Mouse (Mus musculus) liver, adult (tissue): ENCODE data around the gene Lrrc75a.

Experiments
- GATA4 ChIP-seq: IDR thresholded peaks from 2 replicates; pipeline ENCODE4 v1.6.1; 2014; ENCODE audit warnings: mild to moderate bottlenecking, low read length; ENCODE audit not compliant: insufficient replicate concordance

Lrrc75a gene

DNA sequence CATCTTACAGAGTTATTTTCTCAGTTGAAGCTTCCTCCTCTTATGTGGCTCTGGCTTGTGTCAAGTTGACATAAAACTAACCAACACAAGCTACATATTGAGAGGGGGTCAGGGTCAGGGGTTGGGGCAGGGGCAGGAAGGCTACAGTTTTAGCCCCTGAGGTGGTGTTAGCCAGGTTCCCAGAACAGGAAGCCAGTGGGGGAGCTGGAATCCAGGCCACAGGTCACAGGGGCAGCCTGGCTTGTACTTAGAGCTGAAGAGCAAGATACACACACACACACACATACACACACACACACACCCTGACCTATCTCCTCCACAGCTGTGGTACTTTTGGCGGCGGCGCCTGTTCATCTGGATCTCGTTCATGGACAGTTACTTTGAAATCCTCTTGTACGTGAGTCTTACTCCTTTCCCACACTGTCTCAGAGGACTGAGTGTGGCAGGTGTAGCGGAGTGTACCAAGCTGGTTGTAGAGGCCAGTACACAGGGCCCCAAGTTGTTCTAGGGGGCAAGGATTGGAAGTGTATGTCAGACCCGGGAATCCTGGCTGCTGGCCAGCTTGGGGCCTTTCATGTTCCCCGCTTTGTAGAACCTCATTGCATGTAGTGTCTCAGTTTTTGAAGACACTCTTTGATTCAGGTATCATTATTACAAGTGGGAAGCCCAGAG lies 56.3 kb downstream of the Lrrc75a start:
- no peak for TF ChIP-seq GATA4

DNA sequence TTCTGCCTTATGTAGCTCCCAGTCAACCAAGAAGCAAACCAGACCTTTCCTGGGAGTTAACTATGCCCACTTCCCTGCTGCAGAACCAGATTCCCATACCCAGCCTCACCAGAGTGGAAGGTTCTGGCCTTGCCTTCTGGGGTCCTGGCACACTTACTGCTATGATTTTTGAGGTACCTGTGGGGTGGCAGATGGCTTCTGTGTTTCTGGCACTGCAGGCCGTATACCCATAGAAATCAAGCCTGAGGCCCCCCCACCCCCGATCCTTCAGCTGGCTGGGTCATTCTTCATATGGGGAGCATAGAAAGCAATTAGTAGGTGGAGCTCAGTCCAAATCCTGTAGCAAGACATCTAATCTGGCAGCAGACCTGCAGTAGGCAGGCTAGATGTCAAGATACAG lies 57.3 kb downstream of the Lrrc75a start:
- TF ChIP-seq GATA4: no peak

DNA sequence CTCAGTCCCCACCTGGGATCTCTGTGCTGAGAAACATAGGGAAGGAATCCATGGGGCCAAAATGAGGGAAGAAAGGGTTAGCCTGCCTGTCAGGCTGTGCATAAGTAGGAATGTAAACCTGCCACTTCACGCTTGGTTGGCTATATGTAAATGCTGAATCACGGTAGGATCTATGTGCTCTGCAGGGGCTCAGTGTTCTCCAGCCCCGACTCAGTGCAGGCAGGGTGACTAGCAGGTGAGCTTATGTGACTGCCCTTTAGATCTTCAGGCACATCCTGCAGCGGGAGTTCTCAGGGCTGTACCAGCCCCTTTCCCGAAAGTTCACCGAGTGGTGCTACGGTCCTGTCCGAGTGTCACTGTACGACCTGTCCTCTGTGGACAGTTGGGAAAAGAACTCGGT lies 58.9 kb downstream of the Lrrc75a start:
- no peak for TF ChIP-seq GATA4

DNA sequence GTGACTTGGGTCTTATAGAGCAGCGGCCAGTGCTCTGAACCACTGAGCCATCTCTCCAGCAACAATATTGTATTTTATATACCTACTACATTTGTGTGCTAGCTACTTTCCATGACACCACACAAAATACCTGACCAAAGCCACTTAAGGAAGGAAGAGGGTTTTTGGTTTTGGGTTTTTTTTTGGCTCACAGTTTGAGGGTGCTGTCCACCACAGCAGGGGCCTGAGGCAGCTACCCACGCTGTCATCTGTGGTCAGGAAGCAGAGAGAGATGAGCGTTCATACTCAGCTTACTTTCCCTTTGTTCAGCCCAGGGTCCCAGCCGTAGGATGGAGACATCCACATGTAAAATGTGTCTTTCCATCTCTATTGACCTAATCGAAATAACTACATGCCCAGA lies 61.3 kb downstream of the Lrrc75a start:
- TF ChIP-seq GATA4: no peak

DNA sequence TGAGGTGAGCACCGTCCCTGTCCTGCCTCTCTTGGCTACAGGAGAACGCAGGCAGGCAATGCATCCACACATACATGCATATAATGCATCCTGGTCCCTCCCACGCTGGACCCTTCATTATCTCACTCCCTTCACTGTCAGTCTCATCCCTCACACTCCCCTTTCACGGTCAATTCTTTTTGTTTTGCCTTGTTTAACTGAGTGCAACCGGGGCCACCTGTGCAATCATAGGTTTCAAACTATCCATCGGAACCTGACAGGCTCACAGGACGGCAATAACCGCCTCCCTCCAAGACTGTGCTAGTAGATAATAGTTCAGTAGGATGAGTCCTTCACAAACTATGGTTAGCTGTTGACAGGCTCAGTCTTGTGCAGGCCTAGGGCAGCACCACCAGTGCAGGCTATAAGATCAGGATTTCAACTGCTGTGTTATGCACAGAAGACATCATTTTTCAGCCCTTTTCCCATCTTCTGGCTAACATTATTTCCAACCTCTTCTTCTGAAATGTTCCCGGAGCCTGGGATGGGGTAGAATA lies 63.6 kb downstream of the Lrrc75a start:
- TF ChIP-seq GATA4: no peak

DNA sequence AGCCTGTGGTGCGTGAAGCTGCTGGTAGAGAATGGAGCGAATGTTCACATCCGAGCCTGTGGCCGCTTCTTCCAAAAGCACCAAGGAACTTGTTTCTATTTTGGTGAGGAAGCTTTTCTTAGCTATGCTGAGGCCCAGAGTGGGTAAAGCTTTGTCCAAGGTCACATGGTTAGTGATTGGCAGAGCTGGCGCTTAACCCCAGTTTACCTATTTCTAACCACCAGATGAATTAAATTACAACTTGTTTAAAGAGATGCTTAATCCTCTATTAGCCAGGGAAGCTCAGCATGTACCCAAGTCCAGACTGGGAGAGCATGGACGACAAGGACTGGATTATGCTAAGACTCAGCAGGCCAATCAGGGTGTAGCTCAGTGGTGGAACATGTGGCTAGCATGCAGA lies 65.3 kb downstream of the Lrrc75a start:
- no peak for TF ChIP-seq GATA4

DNA sequence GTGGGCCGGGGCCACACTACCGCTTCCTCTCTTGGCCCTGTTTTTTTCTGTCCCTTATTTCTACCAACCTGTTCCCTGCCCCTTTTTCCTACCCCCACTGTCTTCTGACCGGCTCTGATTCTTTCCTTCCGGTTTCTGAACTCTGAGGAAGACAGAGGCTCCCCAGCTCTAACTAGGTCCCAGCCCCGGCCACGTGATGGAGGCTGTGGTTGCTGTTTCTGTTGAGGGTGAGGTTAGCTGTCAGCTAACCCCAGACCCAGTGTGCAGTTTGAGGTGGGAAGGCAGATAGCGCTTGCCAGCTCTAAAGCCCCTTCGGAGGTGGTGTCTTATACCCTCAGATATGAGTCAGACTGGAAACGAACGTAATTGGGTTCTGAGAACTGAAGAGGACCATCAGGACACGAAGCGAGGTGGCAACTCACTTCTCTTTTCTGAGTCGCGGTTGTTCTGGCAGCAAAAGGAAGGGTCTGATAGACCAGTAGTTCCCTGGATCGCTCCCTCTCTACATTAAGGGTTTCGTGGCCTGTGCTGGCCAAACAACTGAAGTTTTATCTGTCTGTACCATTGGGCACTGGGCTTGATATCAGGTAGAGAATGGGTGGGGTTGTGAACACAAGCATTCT lies 71.7 kb downstream of the Lrrc75a start:
- no peak for TF ChIP-seq GATA4

DNA sequence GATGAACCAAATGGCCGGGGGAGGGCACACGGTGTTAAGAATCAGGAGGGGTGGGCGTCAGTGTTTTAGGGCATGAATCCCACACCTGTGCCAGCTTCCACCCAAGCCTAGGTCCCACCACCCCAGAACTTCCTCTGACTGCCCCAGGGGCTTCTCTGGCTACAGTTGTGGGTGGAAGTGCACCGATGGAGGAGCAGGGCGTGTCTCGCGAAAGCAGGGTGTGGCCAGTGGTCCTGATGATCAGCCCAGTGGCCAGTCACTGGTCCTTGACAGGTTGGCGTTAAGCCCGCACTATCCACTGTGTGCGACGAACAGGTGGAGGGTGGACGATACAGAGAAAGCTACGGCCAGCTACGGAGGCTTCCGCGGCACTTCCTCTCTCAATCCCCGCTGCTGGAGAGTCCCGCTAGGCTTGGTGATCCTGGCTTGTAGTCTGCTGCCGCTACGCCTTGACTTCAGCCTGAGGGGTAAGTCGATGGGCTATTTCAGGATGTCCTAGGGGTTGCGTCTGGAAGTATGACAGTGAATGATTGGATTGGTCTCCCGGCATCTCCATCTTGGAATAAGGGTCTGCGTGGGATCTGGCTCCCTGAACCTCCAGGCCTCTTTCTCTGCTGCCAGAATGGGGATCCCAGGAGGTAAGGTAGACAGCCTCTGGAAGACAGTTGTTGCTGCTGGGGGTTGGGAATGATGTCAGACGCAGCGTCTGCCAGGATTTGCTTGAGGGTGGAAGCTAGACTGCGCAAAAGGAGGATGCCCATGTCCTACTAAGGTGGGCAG lies 72.5 kb downstream of the Lrrc75a start:
- no peak for TF ChIP-seq GATA4

DNA sequence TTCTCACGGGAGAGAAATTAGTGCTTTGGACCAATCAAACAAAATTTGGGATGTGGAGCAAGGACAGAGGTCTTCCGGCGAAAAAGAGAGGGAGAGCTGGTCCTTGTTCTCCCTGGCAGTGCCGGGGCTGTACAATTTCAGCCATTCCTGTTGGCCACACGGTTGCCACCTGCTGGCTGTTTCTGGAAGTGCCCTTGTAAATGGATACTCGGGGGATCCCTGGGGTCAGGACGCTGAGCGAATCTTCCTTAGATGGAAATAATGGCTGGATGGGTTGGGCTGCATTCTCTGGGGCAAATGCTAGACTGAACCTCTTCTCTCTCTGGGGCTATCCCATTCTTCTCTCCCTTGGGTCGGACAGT lies 73.0 kb downstream of the Lrrc75a start:
- TF ChIP-seq GATA4: no peak

DNA sequence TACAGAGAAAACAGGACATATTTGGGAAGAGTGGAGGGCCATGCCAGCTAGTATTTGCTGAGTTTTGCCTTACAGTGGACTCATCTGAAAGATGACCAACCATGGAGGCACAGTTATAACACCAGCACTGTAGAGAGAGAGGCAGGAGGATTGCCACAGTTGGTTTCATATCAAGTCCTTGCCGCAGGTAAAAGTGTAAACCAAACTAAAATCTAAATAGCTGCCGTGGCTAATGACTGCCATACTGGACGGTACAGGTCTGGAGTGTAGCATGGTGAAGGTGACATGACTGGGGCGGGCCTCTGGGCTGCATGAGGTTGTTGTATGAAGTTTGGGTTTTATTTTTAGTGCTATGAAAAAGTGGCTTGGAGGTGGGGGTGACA lies 73.6 kb downstream of the Lrrc75a start:
- TF ChIP-seq GATA4: no peak

DNA sequence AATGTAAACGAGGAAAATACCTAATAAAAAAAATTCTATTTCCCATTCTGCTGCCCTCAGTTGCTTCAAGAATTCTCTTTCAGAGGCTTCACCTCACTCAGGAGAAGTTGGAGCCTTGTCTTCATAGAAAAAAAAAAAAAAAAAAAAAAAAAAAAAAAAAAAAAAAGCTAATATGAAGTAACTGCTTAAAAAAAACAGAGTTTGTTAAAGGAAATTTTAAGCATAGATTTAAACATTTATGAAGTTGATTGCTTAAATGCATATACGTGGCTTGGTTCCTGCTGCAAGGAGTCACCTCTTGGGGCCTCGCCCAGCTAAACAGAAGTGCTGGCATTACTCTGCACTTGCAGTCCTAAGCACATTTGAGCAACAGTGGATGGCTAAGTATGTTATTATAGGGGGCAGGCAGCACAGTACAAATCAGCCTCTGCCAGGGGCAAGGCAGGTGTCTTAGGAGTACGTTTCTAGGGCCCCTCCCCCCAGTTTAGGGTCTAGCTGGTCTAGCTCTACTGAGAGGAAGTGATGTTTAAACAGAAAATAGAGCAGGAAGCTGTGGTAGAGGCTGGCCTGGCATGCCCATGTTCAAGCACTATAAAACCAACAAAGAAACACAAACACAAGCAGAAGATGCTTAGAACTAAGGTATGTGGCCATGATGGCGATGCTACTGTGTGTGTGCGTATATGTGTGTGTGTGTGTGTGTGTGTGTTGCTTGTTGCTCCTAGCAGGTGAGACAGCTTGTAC lies 74.2 kb downstream of the Lrrc75a start, which contains the start of gene Trpv2:
TSS of gene Trpv2 (plus strand) at position 528 of the 744 bp plus-strand sequence.
- no peak for TF ChIP-seq GATA4

DNA sequence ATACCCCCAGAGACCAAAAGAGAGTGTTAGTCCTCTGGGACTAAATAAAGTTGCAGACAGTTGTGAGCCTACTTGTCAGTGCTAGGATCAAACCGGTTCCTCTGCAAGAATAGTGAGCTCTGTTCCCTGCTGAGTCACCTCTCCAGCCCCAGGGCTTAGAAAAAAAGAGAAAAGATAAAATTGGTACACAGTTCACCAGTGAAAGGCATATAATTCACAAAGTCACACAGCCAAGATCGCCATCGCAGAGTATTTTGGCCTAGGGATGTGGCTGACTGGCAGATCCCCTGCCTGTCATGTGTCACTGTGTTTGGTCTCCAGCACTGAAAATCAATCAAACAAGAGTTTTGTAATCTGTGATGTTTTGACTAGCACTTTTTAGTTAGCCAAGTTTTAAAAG lies 80.0 kb downstream of the Lrrc75a start:
- no peak for TF ChIP-seq GATA4

DNA sequence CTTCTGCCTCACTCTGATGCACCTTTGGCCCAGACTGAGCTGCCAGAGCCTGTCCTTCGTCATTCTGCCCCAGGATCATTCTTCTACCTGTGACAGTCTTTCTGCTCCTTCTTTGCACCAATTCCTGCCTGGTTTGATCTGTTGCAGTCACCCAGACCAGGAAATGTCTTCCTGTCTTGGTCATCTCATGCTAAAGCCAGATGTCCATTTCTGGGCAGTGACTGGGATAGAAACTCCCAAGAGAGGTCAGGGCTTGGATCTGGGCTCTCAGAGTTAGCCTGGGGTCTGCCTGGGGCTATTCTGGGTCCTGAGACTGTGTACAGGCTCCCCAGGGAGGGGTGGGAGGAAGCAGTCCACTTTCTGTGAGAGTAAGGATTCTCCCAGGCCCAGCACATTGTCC lies 82.1 kb downstream of the Lrrc75a start:
- no peak for TF ChIP-seq GATA4

DNA sequence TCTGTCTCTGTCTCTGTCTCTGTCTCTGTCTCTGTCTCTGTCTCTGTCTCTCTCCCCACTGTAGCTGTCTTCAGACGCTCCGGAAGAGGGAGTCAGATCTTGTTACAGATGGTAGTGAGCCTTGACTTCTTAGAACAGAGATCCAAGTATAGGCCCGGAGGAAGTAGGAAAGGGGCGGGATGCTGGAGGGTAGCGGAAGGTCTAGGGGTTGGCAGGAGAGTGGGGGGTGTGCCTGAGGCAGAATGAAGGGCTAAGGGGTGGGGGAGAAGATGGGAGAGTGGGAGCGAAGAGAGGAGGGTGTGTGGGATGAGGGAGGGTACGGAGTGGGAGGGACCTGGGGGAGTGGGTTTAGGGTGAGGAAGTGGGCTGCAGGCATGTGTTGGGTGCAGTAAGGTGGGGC lies 82.6 kb downstream of the Lrrc75a start:
- no peak for TF ChIP-seq GATA4

DNA sequence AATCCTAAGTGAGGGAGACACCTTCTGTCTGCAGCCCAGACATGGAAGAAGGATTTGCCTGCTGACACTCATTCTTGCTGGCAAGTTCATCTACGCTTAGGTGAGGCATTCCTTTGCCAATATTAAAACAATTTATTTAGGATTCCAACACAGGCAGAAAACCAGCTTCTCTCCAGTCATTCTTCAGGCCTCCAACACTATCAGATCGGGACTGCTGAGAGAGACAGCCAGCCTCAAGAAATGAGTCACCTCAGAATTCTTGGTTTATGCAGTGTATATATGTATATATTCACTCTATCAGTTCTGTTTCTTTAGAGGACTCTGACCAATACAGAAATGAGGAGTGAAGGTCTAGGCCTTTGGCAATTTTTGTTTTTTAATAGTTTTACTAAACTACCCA lies 84.7 kb downstream of the Lrrc75a start:
- TF ChIP-seq GATA4: no peak
